Mouse (Mus musculus): Measurements from ENCODE around the gene Tepp. TPM values are rescaled to one million over a fixed set of nuclear protein-coding genes. Genes with fewer than 3 reads are reported as not detected.

Tepp gene
- not detected in 2 replicates for polyA plus RNA-seq (2011; ENCODE audit: insufficient read depth, insufficient read length, low read depth, missing spikeins)

DNA sequence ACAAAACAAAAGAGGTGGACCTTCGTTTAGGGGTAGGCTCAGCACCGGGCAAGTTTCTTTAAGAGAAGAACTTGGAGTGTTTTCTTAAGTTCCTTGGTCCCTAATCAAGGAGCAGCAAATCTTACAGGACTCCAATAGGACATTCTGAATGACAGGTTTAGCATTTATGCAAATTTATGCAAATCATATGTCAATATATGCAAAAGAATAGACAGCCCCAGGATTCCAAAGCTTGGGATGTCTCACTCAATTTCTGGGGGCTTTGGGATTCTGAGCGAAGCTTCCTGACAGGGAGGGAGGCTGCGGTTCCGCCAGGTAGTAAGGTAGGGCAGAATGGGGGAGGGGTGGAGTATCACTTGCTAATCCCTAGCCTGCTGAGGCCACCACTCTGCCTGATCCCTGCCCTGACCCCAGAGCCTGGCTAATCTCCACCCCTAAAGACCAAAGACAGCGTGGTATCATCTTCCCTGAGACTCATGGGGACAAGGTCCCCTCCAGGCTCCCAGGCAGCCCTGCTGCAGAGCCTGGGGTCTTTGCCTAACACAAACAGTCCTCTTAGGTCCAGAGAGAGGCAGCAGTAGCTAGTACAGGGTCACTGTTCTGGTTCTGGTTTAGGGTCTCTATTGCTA lies at the start of gene Tepp:
TSS of gene Tepp (plus strand) at position 225 of the 629 bp plus-strand sequence.
- no peak within 1 kb of the TSS for H3K27ac ChIP-seq (ENCODE audit: insufficient read depth, low read length)
- H3K9me3 ChIP-seq (replicated peaks; ENCODE audit: control insufficient read depth, insufficient read depth, low read length, poor library complexity, severe bottlenecking), result no peaks in the 10 kb centered on the region
- no peaks in the 10 kb centered on the region for H3K4me1 ChIP-seq (ENCODE audit: control insufficient read depth, insufficient read depth, low read length)
- H3K4me3 ChIP-seq (ENCODE audit: low read depth, low read length), result no peak within 1 kb of the TSS
- no peaks in the 10 kb centered on the region for H3K36me3 ChIP-seq (ENCODE audit: control insufficient read depth, insufficient read depth, low read length, poor library complexity, severe bottlenecking)
- no peak within 1 kb of the TSS for H3K9ac ChIP-seq (ENCODE audit: low read depth, poor library complexity, severe bottlenecking)
- no peak for TF ChIP-seq POLR2A (IDR thresholded peaks at IDR 0.05; ENCODE audit: insufficient read depth, low read length)
- TF ChIP-seq CTCF (IDR thresholded peaks at IDR 0.05; ENCODE audit: low read depth, low read length), result no peak
- no peak for TF ChIP-seq EP300 (IDR thresholded peaks at IDR 0.05; ENCODE audit: insufficient read depth, low read depth, low read length)
- H3K27me3 ChIP-seq (ENCODE audit: control insufficient read depth, insufficient read depth, low read length, poor library complexity, severe bottlenecking), result no peaks in the 10 kb centered on the region

DNA sequence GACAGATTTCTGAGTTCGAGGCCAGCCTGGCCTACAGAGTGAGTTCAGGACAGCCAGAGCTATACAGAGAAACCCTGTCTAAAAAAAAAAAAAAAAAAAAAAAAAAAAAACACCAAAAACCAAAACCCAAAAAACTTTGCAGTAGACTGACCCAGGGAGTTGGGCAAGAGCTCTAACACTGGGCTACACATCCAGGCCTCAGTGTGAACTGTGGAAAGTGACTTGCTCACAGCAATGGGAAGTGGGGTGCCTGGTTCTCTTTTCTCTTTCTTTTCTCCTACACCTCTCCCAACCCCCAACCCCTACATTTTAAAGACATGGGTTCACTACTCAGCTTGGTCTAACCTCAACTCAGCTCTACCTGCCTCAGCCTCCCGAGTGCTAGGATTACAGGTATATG lies 48.2 kb upstream of the Tepp start:
- H3K4me1 ChIP-seq (ENCODE audit: control insufficient read depth, insufficient read depth, low read length), result no peaks in the 10 kb centered on the region
- H3K9me3 ChIP-seq (replicated peaks; ENCODE audit: control insufficient read depth, insufficient read depth, low read length, poor library complexity, severe bottlenecking), result no peaks in the 10 kb centered on the region
- H3K4me3 ChIP-seq (ENCODE audit: low read depth, low read length), result no peak overlapping the region
- no peak overlapping the region for H3K9ac ChIP-seq (ENCODE audit: low read depth, poor library complexity, severe bottlenecking)
- H3K36me3 ChIP-seq (ENCODE audit: control insufficient read depth, insufficient read depth, low read length, poor library complexity, severe bottlenecking), result no peaks in the 10 kb centered on the region
- TF ChIP-seq POLR2A (IDR thresholded peaks at IDR 0.05; ENCODE audit: insufficient read depth, low read length) (no peak), EP300 (IDR thresholded peaks at IDR 0.05; ENCODE audit: insufficient read depth, low read depth, low read length) (no peak), CTCF (IDR thresholded peaks at IDR 0.05; ENCODE audit: low read depth, low read length) (no peak)
- H3K27me3 ChIP-seq (ENCODE audit: control insufficient read depth, insufficient read depth, low read length, poor library complexity, severe bottlenecking), result no peaks in the 10 kb centered on the region
- no peak overlapping the region for H3K27ac ChIP-seq (ENCODE audit: insufficient read depth, low read length)

DNA sequence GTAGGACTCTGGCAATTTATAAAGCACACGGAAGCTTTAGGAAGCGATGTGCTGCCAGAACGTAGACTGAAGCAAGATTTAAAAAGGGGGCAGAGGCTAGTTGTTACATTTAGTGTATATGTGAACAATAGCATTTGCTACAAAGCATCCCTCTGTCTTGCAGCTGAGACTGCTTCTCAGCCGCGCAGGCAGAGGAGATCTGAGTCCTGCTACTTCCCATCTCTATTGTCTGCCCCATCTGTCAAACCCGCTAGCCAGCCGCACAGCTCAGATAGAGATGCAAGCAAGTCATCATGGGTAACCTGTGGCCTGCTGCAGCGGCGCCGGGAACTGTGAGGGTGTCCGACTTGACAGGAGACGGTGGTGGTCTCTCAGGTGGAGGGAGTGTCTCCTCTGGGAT lies 39.9 kb upstream of the Tepp start:
- no peaks in the 10 kb centered on the region for H3K36me3 ChIP-seq (ENCODE audit: control insufficient read depth, insufficient read depth, low read length, poor library complexity, severe bottlenecking)
- H3K27ac ChIP-seq (ENCODE audit: insufficient read depth, low read length), result no peak overlapping the region
- peaks cover 4% of the 10 kb centered on the region for H3K4me1 ChIP-seq (ENCODE audit: control insufficient read depth, insufficient read depth, low read length)
- no peak overlapping the region for H3K9ac ChIP-seq (ENCODE audit: low read depth, poor library complexity, severe bottlenecking)
- no peak overlapping the region for H3K4me3 ChIP-seq (ENCODE audit: low read depth, low read length)
- TF ChIP-seq CTCF (IDR thresholded peaks at IDR 0.05; ENCODE audit: low read depth, low read length) (no peak), EP300 (IDR thresholded peaks at IDR 0.05; ENCODE audit: insufficient read depth, low read depth, low read length) (no peak), POLR2A (IDR thresholded peaks at IDR 0.05; ENCODE audit: insufficient read depth, low read length) (no peak)
- H3K27me3 ChIP-seq (ENCODE audit: control insufficient read depth, insufficient read depth, low read length, poor library complexity, severe bottlenecking), result no peaks in the 10 kb centered on the region
- no peaks in the 10 kb centered on the region for H3K9me3 ChIP-seq (replicated peaks; ENCODE audit: control insufficient read depth, insufficient read depth, low read length, poor library complexity, severe bottlenecking)

DNA sequence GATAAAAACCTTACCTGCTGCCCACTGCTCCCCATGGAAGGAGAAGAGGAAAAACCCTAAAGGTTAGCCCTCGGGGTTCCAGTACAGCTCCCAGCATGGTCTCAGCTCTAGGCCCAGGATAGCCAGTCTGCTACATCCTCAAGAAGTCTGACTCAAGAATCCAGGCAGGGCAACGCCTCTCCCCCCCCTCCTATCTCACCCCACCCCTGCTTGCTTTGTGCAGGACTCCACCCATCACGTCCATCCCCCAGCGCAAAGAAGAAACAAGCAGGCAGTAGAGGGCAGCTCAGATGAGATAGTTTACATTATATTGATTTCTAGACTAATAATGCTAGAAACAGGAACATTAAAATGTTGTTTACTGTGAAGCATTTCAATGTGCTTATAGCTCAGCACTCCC lies 38.5 kb upstream of the Tepp start:
- no peak overlapping the region for H3K9ac ChIP-seq (ENCODE audit: low read depth, poor library complexity, severe bottlenecking)
- H3K4me3 ChIP-seq (ENCODE audit: low read depth, low read length), result no peak overlapping the region
- H3K27ac ChIP-seq (ENCODE audit: insufficient read depth, low read length), result peak overlapping the region; percentile 59
- TF ChIP-seq POLR2A (IDR thresholded peaks at IDR 0.05; ENCODE audit: insufficient read depth, low read length) (no peak), EP300 (IDR thresholded peaks at IDR 0.05; ENCODE audit: insufficient read depth, low read depth, low read length) (peak; percentile 59)
- H3K36me3 ChIP-seq (ENCODE audit: control insufficient read depth, insufficient read depth, low read length, poor library complexity, severe bottlenecking), result no peaks in the 10 kb centered on the region
- H3K4me1 ChIP-seq (ENCODE audit: control insufficient read depth, insufficient read depth, low read length), result peaks cover 4% of the 10 kb centered on the region
- H3K9me3 ChIP-seq (replicated peaks; ENCODE audit: control insufficient read depth, insufficient read depth, low read length, poor library complexity, severe bottlenecking), result no peaks in the 10 kb centered on the region
- no peaks in the 10 kb centered on the region for H3K27me3 ChIP-seq (ENCODE audit: control insufficient read depth, insufficient read depth, low read length, poor library complexity, severe bottlenecking)

DNA sequence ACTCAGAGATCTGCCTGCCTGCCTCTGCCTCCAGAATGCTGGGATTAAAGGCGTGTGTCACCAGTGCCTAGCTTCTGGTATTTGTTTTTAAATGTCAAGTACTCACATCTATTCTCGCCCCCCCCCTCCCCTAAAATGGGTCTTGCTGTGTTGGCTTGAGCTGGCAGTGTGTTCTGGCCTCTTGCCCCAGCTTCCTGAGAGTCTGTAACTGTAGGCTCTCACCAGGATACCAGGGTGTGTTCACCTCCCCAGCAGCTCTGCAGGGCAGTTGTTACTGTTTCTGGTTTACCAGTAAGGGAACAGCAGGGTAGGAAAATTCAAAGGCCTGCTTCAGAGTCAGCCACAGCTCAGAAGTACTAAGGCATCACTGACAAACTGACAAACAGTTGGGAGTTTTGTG lies 37.5 kb upstream of the Tepp start:
- Histone ChIP-seq H3K27me3 (ENCODE audit: control insufficient read depth, insufficient read depth, low read length, poor library complexity, severe bottlenecking) (no peaks in the 10 kb centered on the region), H3K36me3 (ENCODE audit: control insufficient read depth, insufficient read depth, low read length, poor library complexity, severe bottlenecking) (no peaks in the 10 kb centered on the region), H3K4me1 (ENCODE audit: control insufficient read depth, insufficient read depth, low read length) (peaks cover 4% of the 10 kb centered on the region)

DNA sequence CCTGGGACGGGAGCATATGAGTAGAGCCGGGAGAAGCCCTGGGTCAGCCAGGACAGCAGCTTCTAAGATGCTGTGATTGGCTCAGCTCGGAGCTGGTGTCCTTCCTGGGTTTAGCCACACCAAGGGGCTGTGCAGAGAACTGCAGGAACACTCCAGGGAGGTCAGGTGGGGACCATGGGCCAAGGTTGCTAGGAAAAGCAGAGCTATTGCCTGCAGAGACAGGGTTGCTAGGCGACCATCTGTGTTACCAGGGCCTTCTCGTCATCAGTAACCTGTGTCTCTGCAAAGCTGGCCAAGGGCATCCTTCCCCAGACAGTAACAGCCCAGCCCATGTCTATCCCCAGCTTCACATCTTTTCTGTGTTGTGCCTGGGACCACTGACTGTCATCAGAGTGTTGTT lies 28.9 kb upstream of the Tepp start:
- Histone ChIP-seq H3K27me3 (ENCODE audit: control insufficient read depth, insufficient read depth, low read length, poor library complexity, severe bottlenecking) (no peaks in the 10 kb centered on the region), H3K36me3 (ENCODE audit: control insufficient read depth, insufficient read depth, low read length, poor library complexity, severe bottlenecking) (no peaks in the 10 kb centered on the region), H3K4me3 (ENCODE audit: low read depth, low read length) (no peak overlapping the region), H3K27ac (ENCODE audit: insufficient read depth, low read length) (no peak overlapping the region), H3K4me1 (ENCODE audit: control insufficient read depth, insufficient read depth, low read length) (no peaks in the 10 kb centered on the region), H3K9me3 (replicated peaks; ENCODE audit: control insufficient read depth, insufficient read depth, low read length, poor library complexity, severe bottlenecking) (no peaks in the 10 kb centered on the region), H3K9ac (ENCODE audit: low read depth, poor library complexity, severe bottlenecking) (no peak overlapping the region)
- TF ChIP-seq EP300 (IDR thresholded peaks at IDR 0.05; ENCODE audit: insufficient read depth, low read depth, low read length) (no peak), POLR2A (IDR thresholded peaks at IDR 0.05; ENCODE audit: insufficient read depth, low read length) (no peak), CTCF (IDR thresholded peaks at IDR 0.05; ENCODE audit: low read depth, low read length) (no peak)

More for the DNA sequence above, 37.5 kb upstream of the Tepp start:
- Histone ChIP-seq H3K9me3 (replicated peaks; ENCODE audit: control insufficient read depth, insufficient read depth, low read length, poor library complexity, severe bottlenecking) (no peaks in the 10 kb centered on the region), H3K27ac (ENCODE audit: insufficient read depth, low read length) (peak overlapping the region; percentile 79), H3K9ac (ENCODE audit: low read depth, poor library complexity, severe bottlenecking) (no peak overlapping the region), H3K4me3 (ENCODE audit: low read depth, low read length) (no peak overlapping the region)
- no peak for TF ChIP-seq EP300 (IDR thresholded peaks at IDR 0.05; ENCODE audit: insufficient read depth, low read depth, low read length)
- no peak for TF ChIP-seq POLR2A (IDR thresholded peaks at IDR 0.05; ENCODE audit: insufficient read depth, low read length)
- no peak for TF ChIP-seq CTCF (IDR thresholded peaks at IDR 0.05; ENCODE audit: low read depth, low read length)

All from ES-Bruce4 (cell line).